Mouse (Mus musculus) kidney, embryonic 15.5 days (tissue): Measurements from ENCODE around the gene Vrk1. TPM values are rescaled to one million over a fixed set of nuclear protein-coding genes. Genes with fewer than 3 reads are reported as not detected.

Experiments
- ATAC-seq: fragments of 200-750 bp; cut with Nextera tagmentation; replicated peaks from 2 replicates; pipeline ENCODE4 v1.8.0; 2017; ENCODE audit warnings: moderate TSS enrichment; ENCODE audit not compliant: low FRiP score
- H3K27ac ChIP-seq: fragments of 300-500 bp; sonication (generic); 2 replicates; pipeline ENCODE4 v1.5.1; 2015; ENCODE audit warnings: mild to moderate bottlenecking, inconsistent platforms
- H3K27me3 ChIP-seq: fragments of 300-500 bp; sonication (generic); 2 replicates; pipeline ENCODE4 v1.6.1; 2015; ENCODE audit warnings: inconsistent platforms
- H3K36me3 ChIP-seq: fragments of 300-500 bp; sonication (generic); 2 replicates; pipeline ENCODE4 v1.6.1; 2015; ENCODE audit warnings: inconsistent platforms
- H3K4me1 ChIP-seq: fragments of 300-500 bp; sonication (generic); 2 replicates; pipeline ENCODE4 v1.6.1; 2015; ENCODE audit warnings: inconsistent platforms
- H3K4me2 ChIP-seq: fragments of 300-500 bp; sonication (generic); 2 replicates; pipeline ENCODE4 v1.6.1; 2015; ENCODE audit warnings: moderate library complexity, mild to moderate bottlenecking, inconsistent platforms
- H3K4me3 ChIP-seq: fragments of 300-500 bp; sonication (generic); replicated peaks from 2 replicates; pipeline ENCODE4 v1.5.1; 2015; ENCODE audit warnings: mild to moderate bottlenecking, inconsistent platforms
- H3K9ac ChIP-seq: fragments of 300-500 bp; sonication (generic); 2 replicates; pipeline ENCODE4 v1.6.1; 2015; ENCODE audit warnings: mild to moderate bottlenecking, inconsistent platforms
- H3K9me3 ChIP-seq: fragments of 300-500 bp; sonication (generic); replicated peaks from 2 replicates; pipeline ENCODE4 v1.6.1; 2016; ENCODE audit warnings: inconsistent platforms
- WGBS: fragments of 180-500 bp; shearing (Covaris S2); methylation state at CpG from one replicate; pipeline ENCODE4 v1.1.7; 2015; ENCODE audit warnings: mixed read lengths; 5-methylcytosine and 5-hydroxymethylcytosine counted together
- polyA plus RNA-seq: library from polyadenylated mRNA; unstranded; fragments of >200 nt; fragmentation: Nextera tagmentation; extraction: Ambion mirVana; gene quantifications from 2 replicates; pipeline ENCODE4 v1.2.1, GENCODE M21; 2015

Vrk1 gene
- polyA plus RNA-seq, 1 experiment from 2014 or later: 71.3 TPM

GRCm38 (mm10) chr12:105974107-105974506 lies 35.9 kb upstream of the Vrk1 start:
- 36% methylated on average over 5 of the region's 5 CpGs for WGBS
- Histone ChIP-seq H3K27me3 (no peaks in the 10 kb centered on the region), H3K27ac (no peak overlapping the region), H3K9me3 (no peaks in the 10 kb centered on the region), H3K9ac (no peak overlapping the region), H3K4me1 (no peaks in the 10 kb centered on the region), H3K4me3 (no peak overlapping the region), H3K4me2 (no peak overlapping the region), H3K36me3 (no peaks in the 10 kb centered on the region)
- ATAC-seq: no peak

- 0 out of 2 replicates have a peak, but pooled peaks have one; percentile 22 for ATAC-seq
- Histone ChIP-seq H3K36me3 (no peaks in the 10 kb centered on the region), H3K27me3 (no peaks in the 10 kb centered on the region), H3K9me3 (no peaks in the 10 kb centered on the region), H3K4me3 (no peak overlapping the region; the same call in 1 of the 2 replicates), H3K9ac (no peak overlapping the region), H3K27ac (no peak overlapping the region), H3K4me2 (peak overlapping the region; percentile 34), H3K4me1 (no peaks in the 10 kb centered on the region)
- 25% methylated on average over 13 of the region's 16 CpGs for WGBS
Measured at GRCm38 (mm10) chr12:105981121-105981973, 28.7 kb upstream of the Vrk1 start.

- WGBS: 83% methylated on average over 7 of the region's 7 CpGs
- no peak overlapping the region for H3K4me2 ChIP-seq
- H3K9me3 ChIP-seq: no peaks in the 10 kb centered on the region
- H3K4me1 ChIP-seq: no peaks in the 10 kb centered on the region
- 0 out of 2 replicates have a peak, but pooled peaks have one; percentile 9 for ATAC-seq
- H3K36me3 ChIP-seq: no peaks in the 10 kb centered on the region
- no peaks in the 10 kb centered on the region for H3K27me3 ChIP-seq
- no peak overlapping the region for H3K4me3 ChIP-seq
- H3K9ac ChIP-seq: no peak overlapping the region
- H3K27ac ChIP-seq: no peak overlapping the region
Measured at GRCm38 (mm10) chr12:105981974-105982305, 28.1 kb upstream of the Vrk1 start.

GRCm38 (mm10) chr12:105982598-105982997 lies 27.4 kb upstream of the Vrk1 start:
- 85% methylated on average over 6 of the region's 6 CpGs for WGBS
- no peak overlapping the region for H3K27ac ChIP-seq
- no peaks in the 10 kb centered on the region for H3K27me3 ChIP-seq
- no peak overlapping the region for H3K9ac ChIP-seq
- H3K4me2 ChIP-seq: no peak overlapping the region
- H3K4me1 ChIP-seq: no peaks in the 10 kb centered on the region
- H3K36me3 ChIP-seq: no peaks in the 10 kb centered on the region
- H3K4me3 ChIP-seq: no peak overlapping the region
- no peak for ATAC-seq
- H3K9me3 ChIP-seq: no peaks in the 10 kb centered on the region

GRCm38 (mm10) chr12:105983499-105983898 lies 26.5 kb upstream of the Vrk1 start:
- no peak overlapping the region for H3K4me3 ChIP-seq
- no peak overlapping the region for H3K9ac ChIP-seq
- no peak overlapping the region for H3K4me2 ChIP-seq
- H3K4me1 ChIP-seq: no peaks in the 10 kb centered on the region
- no peaks in the 10 kb centered on the region for H3K9me3 ChIP-seq
- H3K27me3 ChIP-seq: no peaks in the 10 kb centered on the region
- ATAC-seq: no peak
- WGBS: 91% methylated on average over 9 of the region's 9 CpGs
- no peak overlapping the region for H3K27ac ChIP-seq
- no peaks in the 10 kb centered on the region for H3K36me3 ChIP-seq

GRCm38 (mm10) chr12:105988434-105988833 lies 21.6 kb upstream of the Vrk1 start:
- H3K4me2 ChIP-seq: no peak overlapping the region
- H3K27me3 ChIP-seq: no peaks in the 10 kb centered on the region
- H3K9me3 ChIP-seq: no peaks in the 10 kb centered on the region
- 92% methylated on average over 4 of the region's 4 CpGs for WGBS
- ATAC-seq: no peak
- no peak overlapping the region for H3K27ac ChIP-seq
- H3K36me3 ChIP-seq: no peaks in the 10 kb centered on the region
- no peaks in the 10 kb centered on the region for H3K4me1 ChIP-seq
- H3K9ac ChIP-seq: no peak overlapping the region
- H3K4me3 ChIP-seq: no peak overlapping the region

GRCm38 (mm10) chr12:105992756-105993155 lies 17.3 kb upstream of the Vrk1 start:
- Histone ChIP-seq H3K9ac (no peak overlapping the region), H3K36me3 (no peaks in the 10 kb centered on the region), H3K9me3 (no peaks in the 10 kb centered on the region), H3K27me3 (no peaks in the 10 kb centered on the region), H3K4me2 (no peak overlapping the region), H3K4me3 (no peak overlapping the region), H3K4me1 (no peaks in the 10 kb centered on the region), H3K27ac (no peak overlapping the region)
- no peak for ATAC-seq
- WGBS: 88% methylated on average over 5 of the region's 5 CpGs

- no peaks in the 10 kb centered on the region for H3K27me3 ChIP-seq
- H3K4me1 ChIP-seq: no peaks in the 10 kb centered on the region
- H3K4me2 ChIP-seq: no peak overlapping the region
- no peak overlapping the region for H3K9ac ChIP-seq
- H3K36me3 ChIP-seq: no peaks in the 10 kb centered on the region
- H3K27ac ChIP-seq: no peak overlapping the region
- 54% methylated on average over 7 of the region's 7 CpGs for WGBS
- no peak overlapping the region for H3K4me3 ChIP-seq
- no peaks in the 10 kb centered on the region for H3K9me3 ChIP-seq
- ATAC-seq: no peak
Measured at GRCm38 (mm10) chr12:105993356-105993755, 16.7 kb upstream of the Vrk1 start.

GRCm38 (mm10) chr12:105995940-105996339 lies 14.1 kb upstream of the Vrk1 start:
- ATAC-seq: no peak
- H3K4me1 ChIP-seq: no peaks in the 10 kb centered on the region
- no peaks in the 10 kb centered on the region for H3K9me3 ChIP-seq
- no peak overlapping the region for H3K4me3 ChIP-seq
- no peak overlapping the region for H3K4me2 ChIP-seq
- 61% methylated on average over 4 of the region's 4 CpGs for WGBS
- H3K36me3 ChIP-seq: no peaks in the 10 kb centered on the region
- no peaks in the 10 kb centered on the region for H3K27me3 ChIP-seq
- H3K9ac ChIP-seq: no peak overlapping the region
- no peak overlapping the region for H3K27ac ChIP-seq

- H3K27ac ChIP-seq: no peak overlapping the region
- WGBS: 90% methylated on average over 19 of the region's 19 CpGs
Measured at GRCm38 (mm10) chr12:105997028-105997786, 12.8 kb upstream of the Vrk1 start.

GRCm38 (mm10) chr12:106001775-106002174 lies 8.3 kb upstream of the Vrk1 start:
- Histone ChIP-seq H3K27me3 (no peaks in the 10 kb centered on the region), H3K4me1 (no peaks in the 10 kb centered on the region), H3K9me3 (no peaks in the 10 kb centered on the region), H3K36me3 (no peaks in the 10 kb centered on the region), H3K27ac (no peak overlapping the region), H3K4me3 (no peak overlapping the region), H3K4me2 (no peak overlapping the region), H3K9ac (no peak overlapping the region)
- WGBS: 56% methylated on average over 8 of the region's 8 CpGs
- ATAC-seq: no peak

More at GRCm38 (mm10) chr12:105997028-105997786, 12.8 kb upstream of the Vrk1 start:
- no peak for ATAC-seq
- Histone ChIP-seq H3K4me1 (no peaks in the 10 kb centered on the region), H3K9ac (no peak overlapping the region), H3K4me3 (no peak overlapping the region), H3K27me3 (no peaks in the 10 kb centered on the region), H3K9me3 (no peaks in the 10 kb centered on the region), H3K36me3 (no peaks in the 10 kb centered on the region), H3K4me2 (no peak overlapping the region)

- no peak overlapping the region for H3K4me3 ChIP-seq
- WGBS: 70% methylated on average over 6 of the region's 6 CpGs
- H3K9ac ChIP-seq: no peak overlapping the region
- H3K27ac ChIP-seq: no peak overlapping the region
- no peaks in the 10 kb centered on the region for H3K27me3 ChIP-seq
- no peaks in the 10 kb centered on the region for H3K9me3 ChIP-seq
- no peaks in the 10 kb centered on the region for H3K36me3 ChIP-seq
- H3K4me1 ChIP-seq: no peaks in the 10 kb centered on the region
- ATAC-seq: peak; percentile 52; the same call in 1 of the 2 replicates
- H3K4me2 ChIP-seq: no peak overlapping the region
Measured at GRCm38 (mm10) chr12:106004719-106005118, 5.3 kb upstream of the Vrk1 start.
